Mouse (Mus musculus) stomach, embryonic 14.5 days (tissue): ENCODE results near the gene Birc3. TPM values are rescaled to one million over a fixed set of nuclear protein-coding genes. Genes with fewer than 3 reads are reported as not detected.
"Not testable (repeated sequence)": the region's sequence is repeated elsewhere in the genome, so short reads cannot be mapped to it uniquely, and the experiment has no call there.

Experiments
- ATAC-seq: fragments of 200-750 bp; cut with Nextera tagmentation; 2 replicates; pipeline ENCODE4 v1.8.0; 2017; ENCODE audit warnings: low read depth, moderate TSS enrichment; ENCODE audit not compliant: insufficient number of reproducible peaks, insufficient read depth, low FRiP score
- H3K27ac ChIP-seq: fragments of 300-500 bp; sonication (generic); 2 replicates; pipeline ENCODE4 v1.5.1; 2014; ENCODE audit warnings: mild to moderate bottlenecking, low read length, moderate library complexity, mixed read lengths
- H3K27me3 ChIP-seq: fragments of 300-500 bp; sonication (generic); 2 replicates; pipeline ENCODE4 v1.6.1; 2014; ENCODE audit warnings: low read length, control low read depth, mixed read lengths; ENCODE audit not compliant: control insufficient read depth, insufficient read depth
- H3K36me3 ChIP-seq: fragments of 300-500 bp; sonication (generic); 2 replicates; pipeline ENCODE4 v1.6.1; 2014; ENCODE audit warnings: mild to moderate bottlenecking, control low read depth, low read length, moderate library complexity, mixed read lengths; ENCODE audit not compliant: control insufficient read depth, insufficient read depth
- H3K4me1 ChIP-seq: fragments of 300-500 bp; sonication (generic); 2 replicates; pipeline ENCODE4 v1.6.1; 2014; ENCODE audit warnings: low read length, control low read depth, mixed read lengths; ENCODE audit not compliant: control insufficient read depth, insufficient read depth
- H3K4me2 ChIP-seq: fragments of 300-500 bp; sonication (generic); replicated peaks from 2 replicates; pipeline ENCODE4 v1.6.1; 2014; ENCODE audit warnings: low read depth, low read length, control low read depth
- H3K4me3 ChIP-seq: fragments of 300-500 bp; sonication (generic); 2 replicates; pipeline ENCODE4 v1.5.1; 2014; ENCODE audit warnings: low read depth, low read length, control low read depth
- H3K9ac ChIP-seq: fragments of 300-500 bp; sonication (generic); replicated peaks from 2 replicates; pipeline ENCODE4 v1.6.1; 2014; ENCODE audit warnings: low read depth, mild to moderate bottlenecking, control low read depth, low read length, moderate library complexity, mixed read lengths
- H3K9me3 ChIP-seq: fragments of 300-500 bp; sonication (generic); 2 replicates; pipeline ENCODE4 v1.6.1; 2016; ENCODE audit warnings: low read depth, low read length, control low read depth; ENCODE audit not compliant: control insufficient read depth
- WGBS: fragments of 180-500 bp; shearing (Covaris S2); extraction: QIAGEN DNeasy Blood & Tissue Kit; methylation state at CpG from one replicate; pipeline ENCODE4 v1.1.7; 2014; 5-methylcytosine and 5-hydroxymethylcytosine counted together
- polyA plus RNA-seq: library from polyadenylated mRNA; unstranded; fragments of >200 nt; fragmentation: Nextera tagmentation; extraction: Ambion mirVana; gene quantifications from 2 replicates; pipeline ENCODE4 v1.2.1, GENCODE M21; 2014

The Birc3 gene
- polyA plus RNA-seq, 1 experiment from 2014 or later = 7.7 TPM

DNA sequence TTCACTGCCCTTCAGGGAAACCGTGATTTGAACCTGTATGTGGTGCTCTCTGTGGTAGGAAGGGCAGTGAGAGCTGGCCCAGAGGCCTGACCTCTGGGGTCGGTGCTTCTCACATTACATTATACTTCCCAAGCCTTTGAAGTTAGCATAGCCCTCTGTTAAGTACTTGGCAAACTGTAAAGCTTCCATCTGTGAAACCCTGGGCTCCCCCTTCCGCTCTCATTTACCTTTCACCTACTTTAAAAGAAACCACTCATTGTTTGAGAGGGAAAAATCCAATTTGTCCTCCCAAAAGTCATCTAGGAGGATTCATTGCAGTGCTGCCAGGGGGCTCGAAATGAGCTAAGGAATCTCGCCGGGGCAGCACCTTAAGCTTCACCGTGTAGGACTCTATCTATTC lies 29.3 kb upstream of the Birc3 start:
- ATAC-seq = no peak

GRCm38 (mm10) chr9:7900965-7901364 lies 28.0 kb upstream of the Birc3 start:
- 0 out of 2 replicates have a peak, but pooled peaks cover 5% of the 10 kb centered on the region for H3K4me1 ChIP-seq
- H3K27ac ChIP-seq = no peak overlapping the region
- H3K36me3 ChIP-seq = no peaks in the 10 kb centered on the region
- ATAC-seq = no peak
- H3K4me3 ChIP-seq = no peak overlapping the region
- no peak overlapping the region for H3K4me2 ChIP-seq
- no peak overlapping the region for H3K9ac ChIP-seq
- no peaks in the 10 kb centered on the region for H3K27me3 ChIP-seq
- no peaks in the 10 kb centered on the region for H3K9me3 ChIP-seq
- 89% methylated on average over 8 of the region's 8 CpGs for WGBS

More for the DNA sequence above, 29.3 kb upstream of the Birc3 start:
- no peaks in the 10 kb centered on the region for H3K9me3 ChIP-seq
- 15% methylated on average over 7 of the region's 7 CpGs for WGBS
- no peaks in the 10 kb centered on the region for H3K27me3 ChIP-seq
- H3K36me3 ChIP-seq = no peaks in the 10 kb centered on the region
- H3K4me1 ChIP-seq = 0 out of 2 replicates have a peak, but pooled peaks cover 5% of the 10 kb centered on the region
- no peak overlapping the region for H3K9ac ChIP-seq
- no peak overlapping the region for H3K27ac ChIP-seq
- no peak overlapping the region for H3K4me3 ChIP-seq
- H3K4me2 ChIP-seq = no peak overlapping the region

GRCm38 (mm10) chr9:7897502-7897901 lies 24.5 kb upstream of the Birc3 start:
- no peak overlapping the region for H3K4me2 ChIP-seq
- WGBS = 3% methylated on average over 3 of the region's 3 CpGs
- no peak overlapping the region for H3K27ac ChIP-seq
- H3K9ac ChIP-seq = no peak overlapping the region
- no peaks in the 10 kb centered on the region for H3K9me3 ChIP-seq
- H3K27me3 ChIP-seq = no peaks in the 10 kb centered on the region
- no peaks in the 10 kb centered on the region for H3K36me3 ChIP-seq
- no peak overlapping the region for H3K4me3 ChIP-seq
- peak; percentile 61; the same call in 1 of the 2 replicates for ATAC-seq
- 0 out of 2 replicates have a peak, but pooled peaks cover 5% of the 10 kb centered on the region for H3K4me1 ChIP-seq

DNA sequence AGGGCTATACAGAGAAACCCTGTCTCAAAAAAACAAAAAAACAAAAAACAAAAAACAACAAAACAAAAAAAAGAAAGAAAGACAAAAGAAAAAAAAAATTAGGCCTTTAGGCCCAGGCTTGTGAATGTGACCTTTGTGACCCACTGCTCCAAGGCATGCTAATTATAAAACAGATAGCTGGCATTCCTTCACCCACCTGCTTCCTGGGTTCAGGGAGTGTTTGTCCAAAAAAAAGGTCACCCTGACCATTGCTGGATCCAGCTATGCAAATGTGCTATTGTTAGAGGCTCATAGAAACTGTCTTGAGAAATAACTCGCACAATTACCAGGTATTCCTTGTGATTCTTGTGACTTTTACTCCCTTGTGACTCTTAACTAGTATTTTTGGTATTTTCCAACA lies 18.8 kb upstream of the Birc3 start:
- not testable (repeated sequence) for H3K9me3 ChIP-seq, H3K4me3 ChIP-seq, H3K27ac ChIP-seq, H3K36me3 ChIP-seq, ATAC-seq, H3K4me1 ChIP-seq, H3K9ac ChIP-seq, H3K4me2 ChIP-seq, H3K27me3 ChIP-seq
- 97% methylated on average over 1 of the region's 1 CpGs for WGBS

- Histone ChIP-seq H3K27ac (no peak overlapping the region), H3K4me3 (no peak overlapping the region), H3K27me3 (no peaks in the 10 kb centered on the region), H3K4me1 (no peaks in the 10 kb centered on the region), H3K9ac (no peak overlapping the region), H3K36me3 (no peaks in the 10 kb centered on the region), H3K9me3 (no peaks in the 10 kb centered on the region), H3K4me2 (no peak overlapping the region)
- WGBS = 73% methylated on average over 1 of the region's 1 CpGs
- no peak for ATAC-seq
Measured at GRCm38 (mm10) chr9:7891177-7891576, 18.2 kb upstream of the Birc3 start.

DNA sequence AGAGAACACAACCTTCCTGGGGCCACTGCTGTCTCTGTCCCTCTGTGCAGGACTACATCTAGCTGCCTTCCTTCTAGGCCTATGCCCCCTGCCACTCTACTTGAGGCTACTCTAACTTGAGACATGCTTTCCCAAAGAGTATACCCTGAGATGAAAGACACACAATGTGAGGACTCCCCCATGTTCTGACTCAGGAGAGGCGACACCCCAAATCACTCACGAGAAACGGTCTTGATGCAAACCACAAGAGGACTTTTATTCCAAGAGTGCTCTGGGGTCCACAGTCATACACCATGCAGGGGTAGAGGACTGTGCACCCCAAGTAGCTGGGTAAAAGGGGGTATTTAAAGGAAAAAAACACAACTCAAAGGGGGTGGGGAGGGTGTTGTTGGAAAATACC lies 11.4 kb upstream of the Birc3 start:
- no peak overlapping the region for H3K4me3 ChIP-seq
- ATAC-seq = no peak
- no peaks in the 10 kb centered on the region for H3K4me1 ChIP-seq
- no peak overlapping the region for H3K9ac ChIP-seq
- 95% methylated on average over 3 of the region's 3 CpGs for WGBS
- H3K9me3 ChIP-seq = peaks cover 4% of the 10 kb centered on the region; the same call in 1 of the 2 replicates
- H3K36me3 ChIP-seq = no peaks in the 10 kb centered on the region
- H3K27ac ChIP-seq = no peak overlapping the region
- no peak overlapping the region for H3K4me2 ChIP-seq
- H3K27me3 ChIP-seq = no peaks in the 10 kb centered on the region

DNA sequence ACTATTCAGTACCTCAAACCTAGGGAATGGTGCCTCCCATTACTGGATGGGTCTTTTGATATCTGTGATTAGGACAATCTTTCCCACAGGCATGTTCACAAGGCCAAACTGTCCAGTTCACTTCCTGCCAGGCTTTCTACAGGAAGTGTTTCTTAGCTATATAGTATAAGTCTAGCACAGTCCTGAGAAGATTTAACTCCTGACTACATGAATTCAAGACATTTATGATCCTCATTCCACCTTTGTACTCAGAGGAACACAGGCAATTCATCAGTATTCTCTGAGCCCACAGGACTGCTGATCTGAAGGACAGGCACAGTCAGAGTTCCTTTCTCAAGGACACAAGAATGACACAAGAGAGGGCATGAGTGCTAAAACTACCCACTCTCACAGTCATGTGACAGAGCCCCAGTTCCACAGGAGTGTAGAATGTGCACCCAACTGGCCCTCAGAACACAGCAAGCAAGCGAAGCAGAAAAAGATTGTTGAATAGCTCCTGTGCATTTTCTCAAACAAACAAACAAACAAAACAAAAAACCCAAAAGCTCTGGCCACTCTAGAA lies 9.4 kb upstream of the Birc3 start:
- Histone ChIP-seq H3K9me3 (peaks cover 4% of the 10 kb centered on the region; the same call in 1 of the 2 replicates), H3K9ac (no peak overlapping the region), H3K4me2 (no peak overlapping the region), H3K27me3 (no peaks in the 10 kb centered on the region), H3K4me3 (no peak overlapping the region), H3K4me1 (no peaks in the 10 kb centered on the region), H3K27ac (no peak overlapping the region), H3K36me3 (no peaks in the 10 kb centered on the region)
- no peak for ATAC-seq
- 83% methylated on average over 1 of the region's 1 CpGs for WGBS

DNA sequence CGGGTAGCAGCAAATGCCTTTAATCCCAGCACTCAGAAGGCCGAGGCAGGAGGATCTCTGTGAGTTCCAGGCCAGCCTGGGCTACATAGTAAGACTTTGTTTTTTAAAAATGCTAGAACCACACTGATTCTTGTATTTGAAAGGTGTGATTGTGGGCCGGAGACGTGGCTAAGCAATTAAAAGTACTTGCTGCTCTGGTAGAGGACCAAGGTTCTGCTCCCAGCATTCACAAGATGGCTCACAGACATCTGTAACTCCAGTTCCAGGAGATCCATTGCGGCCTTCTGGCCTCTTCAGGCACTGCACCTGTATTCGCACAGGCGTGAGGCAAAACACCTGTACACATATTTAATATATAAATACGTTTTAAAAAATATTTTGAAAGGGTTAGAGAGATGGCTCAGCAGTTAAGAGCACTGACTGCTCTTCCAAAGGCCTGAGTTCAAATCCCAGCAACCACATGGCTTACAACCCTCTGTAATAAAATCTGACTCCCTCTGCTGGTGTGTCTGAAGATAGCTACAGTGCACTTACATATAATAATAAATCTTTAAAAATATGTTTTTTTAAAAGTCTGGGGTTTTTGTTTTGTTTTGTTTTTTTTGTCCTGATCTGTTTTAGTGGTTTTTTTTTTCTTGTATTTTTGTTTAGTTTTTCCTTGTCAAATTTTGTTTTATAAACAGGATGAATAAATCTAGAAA lies 675 bp upstream of the Birc3 start:
- Histone ChIP-seq H3K27me3 (no peaks in the 10 kb centered on the region), H3K9ac (no peak overlapping the region), H3K36me3 (no peaks in the 10 kb centered on the region), H3K9me3 (no peaks in the 10 kb centered on the region), H3K4me3 (no peak overlapping the region), H3K4me1 (no peaks in the 10 kb centered on the region), H3K4me2 (no peak overlapping the region), H3K27ac (no peak overlapping the region)
- 90% methylated on average over 8 of the region's 8 CpGs for WGBS
- no peak for ATAC-seq
